In the genomic region with DNA sequence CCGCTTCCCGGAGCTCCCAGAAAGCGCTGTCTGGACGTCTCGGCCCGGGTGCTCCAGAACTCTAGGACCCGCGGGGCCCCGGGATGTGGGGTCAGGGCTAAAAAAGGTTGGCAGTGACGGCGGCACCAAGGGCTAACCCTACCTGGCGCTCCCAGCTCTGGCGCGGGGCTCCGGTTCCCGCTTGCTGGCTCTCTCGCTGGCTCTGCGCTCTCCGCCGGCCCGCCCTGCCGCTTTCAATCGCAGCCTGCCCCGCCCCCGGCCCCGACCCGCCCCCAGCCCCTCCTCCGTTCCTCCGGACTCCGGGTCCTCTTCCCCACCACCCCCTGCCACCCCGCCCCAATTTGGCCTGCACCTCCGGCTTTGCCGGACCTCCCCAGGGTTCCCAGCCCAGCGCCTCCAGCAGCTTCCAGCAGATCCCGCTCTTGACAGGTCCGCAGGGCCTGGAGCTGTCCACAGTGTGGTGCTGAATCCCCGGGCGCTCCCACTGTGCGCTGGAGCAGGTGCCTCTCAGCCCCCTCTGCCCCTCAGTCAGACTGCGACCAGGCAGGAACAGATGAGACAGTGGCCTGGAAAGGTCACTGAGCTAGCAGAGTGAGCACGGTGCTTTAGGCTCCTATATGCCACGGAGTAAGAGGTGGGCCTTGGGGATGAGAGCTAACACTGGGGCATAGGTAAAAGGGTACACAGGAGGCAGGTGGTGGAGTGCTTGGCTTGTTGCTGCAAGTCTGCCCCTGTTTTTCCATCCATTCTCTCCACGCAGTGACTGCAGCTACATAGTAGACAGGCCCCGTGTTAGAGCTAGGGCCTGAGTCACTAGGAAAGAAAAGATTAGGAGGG, we compare ENCODE assay signal across 8 mouse cellular contexts. TPM values are rescaled to one million over a fixed set of nuclear protein-coding genes. Genes with fewer than 3 reads are reported as not detected.
DNase-seq lines count a peak whose midpoint lies in the region; ATAC-seq and TF ChIP-seq lines count a peak whose summit lies in the region.

A gene (minus strand): TSS at position 199 of the 837 bp plus-strand sequence.

- H3K36me3 ChIP-seq in ES-E14 (ENCODE audit: control insufficient read depth, insufficient read depth, low read length, poor library complexity, severe bottlenecking), result peaks cover 22% of the 10 kb centered on the region
- H3K36me3 ChIP-seq in forebrain, embryonic 16.5 days (ENCODE audit: control insufficient read depth, insufficient read depth), result no peaks in the 10 kb centered on the region
- peaks cover 29% of the 10 kb centered on the region for H3K36me3 ChIP-seq in hindbrain, embryonic 14.5 days (replicated peaks; ENCODE audit: control insufficient read depth, insufficient read depth)
- H3K36me3 ChIP-seq in stomach, postnatal 0 days (ENCODE audit: control insufficient read depth, insufficient read depth, low read length), result peaks cover 17% of the 10 kb centered on the region

- WGBS in forebrain, embryonic 16.5 days, result under 1% methylated on average over 40 of the region's 44 CpGs
- 2% methylated on average over 41 of the region's 44 CpGs for WGBS in hindbrain, embryonic 14.5 days
- 1% methylated on average over 23 of the region's 44 CpGs for WGBS in stomach, postnatal 0 days

- 0 out of 2 replicates have a peak, but pooled peaks have one; percentile 2 for TF ChIP-seq CTCF in stomach, postnatal 0 days (IDR thresholded peaks at IDR 0.05; ENCODE audit: low read depth)

- H3K4me1 ChIP-seq in ES-E14 (ENCODE audit: control insufficient read depth in 2 of 2, insufficient read depth in 2 of 2, low read length in 2 of 2, poor library complexity in 1 of 2), result peaks cover 0 to 4% of the 10 kb centered on the region in 2 experiments; a peak in 2 of 4 replicates
- H3K4me1 ChIP-seq in forebrain, embryonic 16.5 days (replicated peaks; ENCODE audit: control insufficient read depth, insufficient read depth, low read length), result peaks cover 13% of the 10 kb centered on the region
- H3K4me1 ChIP-seq in hindbrain, embryonic 14.5 days (replicated peaks; ENCODE audit: control insufficient read depth, insufficient read depth, low read length), result peaks cover 7% of the 10 kb centered on the region
- H3K4me1 ChIP-seq in stomach, postnatal 0 days (replicated peaks; ENCODE audit: control insufficient read depth, insufficient read depth), result no peaks in the 10 kb centered on the region

- DNase-seq in ES-E14 (ENCODE audit: low read depth, low spot score), result peak; percentile 77
- peak; percentile 88 for DNase-seq in adrenal gland, postnatal 10 days
- DNase-seq in hindbrain, embryonic 14.5 days (ENCODE audit: low spot score), result peak; percentile 67
- peak in 1 of 2 experiments; percentile 51 for DNase-seq in left cerebral cortex, postnatal 14 days (ENCODE audit: low spot score in 2 of 2)
- peak; percentile 82 for DNase-seq in stomach, postnatal 0 days (ENCODE audit: low spot score)
- no peak for DNase-seq in cerebellum, adult 9-11 months

- H3K9me3 ChIP-seq in ES-E14 (ENCODE audit: control insufficient read depth, insufficient read depth, low read depth, low read length), result no peaks in the 10 kb centered on the region
- H3K9me3 ChIP-seq in forebrain, embryonic 16.5 days (ENCODE audit: control insufficient read depth, low read length), result no peaks in the 10 kb centered on the region
- H3K9me3 ChIP-seq in hindbrain, embryonic 14.5 days (ENCODE audit: control insufficient read depth, low read length), result no peaks in the 10 kb centered on the region
- no peaks in the 10 kb centered on the region for H3K9me3 ChIP-seq in stomach, postnatal 0 days (ENCODE audit: control insufficient read depth, low read length)

- H3K27me3 ChIP-seq in forebrain, embryonic 16.5 days (replicated peaks; ENCODE audit: control insufficient read depth, insufficient read depth, low read length), result peaks cover 15% of the 10 kb centered on the region
- no peaks in the 10 kb centered on the region for H3K27me3 ChIP-seq in hindbrain, embryonic 14.5 days (ENCODE audit: control insufficient read depth, insufficient read depth, low read length)
- H3K27me3 ChIP-seq in stomach, postnatal 0 days (ENCODE audit: control insufficient read depth, insufficient read depth, low read length), result peaks cover 7% of the 10 kb centered on the region; the same call in 1 of the 2 replicates

- peak; percentile 61 for ATAC-seq in forebrain, embryonic 16.5 days
- peak; percentile 68 for ATAC-seq in hindbrain, embryonic 14.5 days (ENCODE audit: low FRiP score)
- 0 out of 2 replicates have a peak, but pooled peaks have one; percentile 21 for ATAC-seq in megakaryocyte, adult 5-6 weeks (ENCODE audit: poor library complexity, severe bottlenecking)
- ATAC-seq in stomach, postnatal 0 days (ENCODE audit: low FRiP score, low TSS enrichment), result peak; percentile 81

- intact Hi-C loops in left cerebral cortex, postnatal 14 days (cut with DNase I), result no loop called here

- no peak for TF ChIP-seq EP300 in stomach, postnatal 0 days (optimal IDR thresholded peaks at IDR 0.05)

- no peak within 1 kb of the TSS for H3K9ac ChIP-seq in ES-E14 (ENCODE audit: insufficient read depth, low read depth, low read length, poor library complexity, severe bottlenecking)
- H3K9ac ChIP-seq in forebrain, embryonic 16.5 days (replicated peaks; ENCODE audit: low read depth, low read length), result peak within 1 kb of the TSS; percentile 78
- H3K9ac ChIP-seq in hindbrain, embryonic 14.5 days, result peak within 1 kb of the TSS; percentile 72
- no peak within 1 kb of the TSS for H3K9ac ChIP-seq in stomach, postnatal 0 days (ENCODE audit: low read length)

- in situ Hi-C loops in ES-E14 (cut with MboI; ENCODE audit: low sequenced_read_pairs in 2 of 2, unreplicated experiment in 2 of 2), result no loop called here

- H3K27ac ChIP-seq in ES-E14 (ENCODE audit: insufficient read depth, low read depth, low read length, poor library complexity, severe bottlenecking), result no peak within 1 kb of the TSS
- H3K27ac ChIP-seq in forebrain, embryonic 16.5 days (ENCODE audit: low read length), result no peak within 1 kb of the TSS
- no peak within 1 kb of the TSS for H3K27ac ChIP-seq in hindbrain, embryonic 14.5 days
- H3K27ac ChIP-seq in stomach, postnatal 0 days (replicated peaks), result no peak within 1 kb of the TSS

- peak within 1 kb of the TSS; percentile 60 to 66 for H3K4me3 ChIP-seq in ES-E14 (ENCODE audit: insufficient read depth in 1 of 2, low read depth in 1 of 2, low read length in 2 of 2, poor library complexity in 1 of 2, severe bottlenecking in 1 of 2)
- peak within 1 kb of the TSS; percentile 58 for H3K4me3 ChIP-seq in forebrain, embryonic 16.5 days (replicated peaks; ENCODE audit: low read length)
- H3K4me3 ChIP-seq in hindbrain, embryonic 14.5 days (replicated peaks; ENCODE audit: low read length), result peak within 1 kb of the TSS; percentile 58
- H3K4me3 ChIP-seq in stomach, postnatal 0 days (ENCODE audit: low read depth, low read length), result peak within 1 kb of the TSS; percentile 24; the same call in 1 of the 2 replicates

- H3K4me2 ChIP-seq in forebrain, embryonic 16.5 days (ENCODE audit: low read length), result peak within 1 kb of the TSS; percentile 67
- H3K4me2 ChIP-seq in hindbrain, embryonic 14.5 days (replicated peaks), result peak within 1 kb of the TSS; percentile 86
- peak within 1 kb of the TSS; percentile 51 for H3K4me2 ChIP-seq in stomach, postnatal 0 days (replicated peaks; ENCODE audit: low read depth)

TF ChIP-seq in ES-E14, 5 proteins besides CTCF, POLR2A, EP300 and RAD21:
- TF ChIP-seq ZNF384 (IDR thresholded peaks at IDR 0.05; ENCODE audit: low read depth, low read length) (no peak), ZC3H11A (IDR thresholded peaks at IDR 0.05; ENCODE audit: borderline replicate concordance, low read depth, low read length) (no peak), HCFC1 (IDR thresholded peaks at IDR 0.05; ENCODE audit: borderline replicate concordance, insufficient read depth, low read length) (0 out of 2 replicates have a peak, but pooled peaks have one; percentile 21), MAFK (IDR thresholded peaks at IDR 0.05; ENCODE audit: insufficient read depth, low read depth, low read length) (no peak), CHD2 (IDR thresholded peaks at IDR 0.05; ENCODE audit: low read depth, low read length) (no peak)

RNA-seq across cellular contexts. Expression of the gene that starts here (rescaled TPM):
- total RNA-seq in ES-E14 (2012; rRNA removed), result 0.95 and 1.7 TPM in 2 replicates
- total RNA-seq in adrenal gland, postnatal 10 days (2021), result not detected
- 10.2 and 14.1 TPM in 2 replicates for polyA plus RNA-seq in forebrain, embryonic 16.5 days (2015; fragmentation: Nextera tagmentation; extraction: Ambion mirVana)
- 8.3 and 9.0 TPM in 2 replicates for polyA plus RNA-seq in hindbrain, embryonic 14.5 days (2014; fragmentation: Nextera tagmentation; extraction: Ambion mirVana)
- total RNA-seq in left cerebral cortex, postnatal 14 days (2021), result 10 to 100 TPM; 62.1 to 69.6 TPM
- not detected in 2 replicates for total RNA-seq in megakaryocyte, adult 5-6 weeks (2015)
- total RNA-seq in megakaryocyte, adult 5-6 weeks (2017), result not detected in 2 replicates
- 0.11 TPM in 1 of 2 replicates, not detected in the other for polyA plus RNA-seq in stomach, postnatal 0 days (2015; fragmentation: Nextera tagmentation; extraction: Ambion mirVana)

Comparison
In these comparisons a context has a peak if more than half of its experiments do, and no peak if none do; other contexts are left out.
1. RNA of the gene that starts here (total RNA-seq): 62.1 to 69.6 TPM in left cerebral cortex, postnatal 14 days; 0.95 to 1.7 TPM in ES-E14, not detected in adrenal gland, postnatal 10 days and not detected in megakaryocyte, adult 5-6 weeks; every median in the first group is over 10 times any median in the second.
2. Peak in DNase-seq in adrenal gland, postnatal 10 days; RNA of the gene not detected or under 1 TPM.
3. Peak in ATAC-seq in megakaryocyte, adult 5-6 weeks; RNA of the gene not detected or under 1 TPM.
4. Peak in DNase-seq, ATAC-seq, H3K4me3 ChIP-seq and H3K4me2 ChIP-seq in stomach, postnatal 0 days; RNA of the gene not detected or under 1 TPM.
5. H3K9ac ChIP-seq: peak in forebrain, embryonic 16.5 days (single experiment) and hindbrain, embryonic 14.5 days (single experiment); none in ES-E14 (single experiment) and stomach, postnatal 0 days (single experiment).
6. ATAC-seq: peak in every context shown above with its lines; median percentile 81 in stomach, postnatal 0 days; 68 in hindbrain, embryonic 14.5 days; 61 in forebrain, embryonic 16.5 days; 21 in megakaryocyte, adult 5-6 weeks.
7. Peak in every context shown above with its lines, with median percentiles within 50 percentile points of each other: H3K4me3 ChIP-seq and H3K4me2 ChIP-seq.